Mouse (Mus musculus) midbrain, embryonic 14.5 days (tissue): ENCODE results near the gene Reln. TPM values are rescaled to one million over a fixed set of nuclear protein-coding genes. Genes with fewer than 3 reads are reported as not detected.

Experiments
- ATAC-seq: fragments of 200-750 bp; cut with Nextera tagmentation; 2 replicates; pipeline ENCODE4 v1.8.0; 2017; ENCODE audit warnings: moderate number of reproducible peaks, moderate library complexity; ENCODE audit not compliant: low FRiP score, low TSS enrichment
- DNase-seq: peaks from one replicate; pipeline ENCODE4 v3.0.0-alpha.2; 2015
- H3K27ac ChIP-seq: fragments of 300-500 bp; sonication (generic); replicated peaks from 2 replicates; pipeline ENCODE4 v1.5.1; 2014; ENCODE audit warnings: mild to moderate bottlenecking, low read depth, low read length, moderate library complexity
- H3K27me3 ChIP-seq: fragments of 300-500 bp; sonication (generic); 2 replicates; pipeline ENCODE4 v1.6.1; 2014; ENCODE audit warnings: low read length, control low read depth, mixed read lengths; ENCODE audit not compliant: control insufficient read depth, insufficient read depth
- H3K36me3 ChIP-seq: fragments of 300-500 bp; sonication (generic); 2 replicates; pipeline ENCODE4 v1.6.1; 2014; ENCODE audit warnings: low read length, control low read depth; ENCODE audit not compliant: control insufficient read depth, insufficient read depth
- H3K4me1 ChIP-seq: fragments of 300-500 bp; sonication (generic); 2 replicates; pipeline ENCODE4 v1.6.1; 2014; ENCODE audit warnings: mild to moderate bottlenecking, antibody characterized with exemption, low read length, control low read depth; ENCODE audit not compliant: control insufficient read depth, insufficient read depth
- H3K4me2 ChIP-seq: fragments of 300-500 bp; sonication (generic); 2 replicates; pipeline ENCODE4 v1.6.1; 2014; ENCODE audit warnings: mild to moderate bottlenecking, low read length, moderate library complexity
- H3K4me3 ChIP-seq: fragments of 300-500 bp; sonication (generic); replicated peaks from 2 replicates; pipeline ENCODE4 v1.5.1; 2014; ENCODE audit warnings: low read depth, low read length
- H3K9ac ChIP-seq: fragments of 300-500 bp; sonication (generic); replicated peaks from 2 replicates; pipeline ENCODE4 v1.6.1; 2014; ENCODE audit warnings: mild to moderate bottlenecking, low read length, moderate library complexity
- H3K9me3 ChIP-seq: fragments of 300-500 bp; sonication (generic); 2 replicates; pipeline ENCODE4 v1.6.1; 2016; ENCODE audit warnings: low read length, control low read depth, mixed read lengths; ENCODE audit not compliant: control insufficient read depth
- WGBS: fragments of 180-500 bp; shearing (Covaris S2); extraction: QIAGEN DNeasy Blood & Tissue Kit; methylation state at CpG from one replicate; pipeline ENCODE4 v1.1.7; 2014; 5-methylcytosine and 5-hydroxymethylcytosine counted together
- polyA plus RNA-seq: library from polyadenylated mRNA; unstranded; fragments of >200 nt; fragmentation: Nextera tagmentation; extraction: Ambion mirVana; gene quantifications from 2 replicates; pipeline ENCODE4 v1.2.1, GENCODE M21; 2014

Gene Reln
- polyA plus RNA-seq, 1 experiment from 2014 or later: 72.4 TPM

- 0 out of 2 replicates have a peak, but pooled peaks cover 3% of the 10 kb centered on the region for H3K36me3 ChIP-seq
- WGBS: 89% methylated on average over 6 of the region's 6 CpGs
- H3K4me2 ChIP-seq: no peak overlapping the region
- H3K9ac ChIP-seq: no peak overlapping the region
- no peaks in the 10 kb centered on the region for H3K27me3 ChIP-seq
- no peaks in the 10 kb centered on the region for H3K9me3 ChIP-seq
- H3K4me3 ChIP-seq: no peak overlapping the region
- ATAC-seq: no peak
- no peak overlapping the region for H3K27ac ChIP-seq
- H3K4me1 ChIP-seq: no peaks in the 10 kb centered on the region
- no peak for DNase-seq
Measured at GRCm38 (mm10) chr5:21898875-21899274, 445.6 kb downstream of the Reln start.

GRCm38 (mm10) chr5:21896586-21896985, 447.9 kb downstream of the Reln start:
- 80% methylated on average over 14 of the region's 14 CpGs for WGBS
- no peaks in the 10 kb centered on the region for H3K27me3 ChIP-seq
- no peak overlapping the region for H3K27ac ChIP-seq
- H3K4me1 ChIP-seq: no peaks in the 10 kb centered on the region
- H3K36me3 ChIP-seq: no peaks in the 10 kb centered on the region
- DNase-seq: no peak
- H3K4me2 ChIP-seq: no peak overlapping the region
- no peak overlapping the region for H3K4me3 ChIP-seq
- no peaks in the 10 kb centered on the region for H3K9me3 ChIP-seq
- no peak for ATAC-seq
- H3K9ac ChIP-seq: no peak overlapping the region

- Histone ChIP-seq H3K27ac (no peak overlapping the region), H3K36me3 (no peaks in the 10 kb centered on the region), H3K9ac (no peak overlapping the region), H3K4me1 (no peaks in the 10 kb centered on the region), H3K4me2 (no peak overlapping the region), H3K9me3 (no peaks in the 10 kb centered on the region), H3K4me3 (no peak overlapping the region), H3K27me3 (no peaks in the 10 kb centered on the region)
- DNase-seq (no peak), ATAC-seq (no peak)
- WGBS: 84% methylated on average over 3 of the region's 3 CpGs
Measured at GRCm38 (mm10) chr5:21894168-21894567, 450.3 kb downstream of the Reln start.

- H3K4me3 ChIP-seq: no peak overlapping the region
- ATAC-seq: no peak
Measured at GRCm38 (mm10) chr5:21866750-21867149, 477.8 kb downstream of the Reln start.

GRCm38 (mm10) chr5:21866311-21866712, 478.2 kb downstream of the Reln start:
- Histone ChIP-seq H3K9ac (no peak overlapping the region), H3K27ac (0 out of 2 replicates have a peak overlapping the region, but pooled peaks have one; percentile 14), H3K4me1 (peaks cover 6% of the 10 kb centered on the region), H3K36me3 (no peaks in the 10 kb centered on the region), H3K4me3 (peak overlapping the region; percentile 33), H3K4me2 (peak overlapping the region; percentile 62), H3K9me3 (no peaks in the 10 kb centered on the region), H3K27me3 (no peaks in the 10 kb centered on the region)
- ATAC-seq: peak; percentile 78; the same call in 1 of the 2 replicates
- 4% methylated on average over 6 of the region's 6 CpGs for WGBS
- DNase-seq: peak; percentile 76

More at GRCm38 (mm10) chr5:21866750-21867149, 477.8 kb downstream of the Reln start:
- Histone ChIP-seq H3K36me3 (no peaks in the 10 kb centered on the region), H3K9me3 (no peaks in the 10 kb centered on the region), H3K27me3 (no peaks in the 10 kb centered on the region), H3K4me2 (peak overlapping the region; percentile 62), H3K4me1 (peaks cover 6% of the 10 kb centered on the region), H3K9ac (no peak overlapping the region), H3K27ac (0 out of 2 replicates have a peak overlapping the region, but pooled peaks have one; percentile 14)
- 68% methylated on average over 8 of the region's 8 CpGs for WGBS
- no peak for DNase-seq

GRCm38 (mm10) chr5:21865346-21866107, 479.0 kb downstream of the Reln start, which contains the start of gene Slc26a5:
Slc26a5 (minus strand) TSS chr5:21865604.
- H3K4me3 ChIP-seq: peak within 1 kb of the TSS; percentile 33
- H3K9ac ChIP-seq: peak within 1 kb of the TSS; percentile 31
- DNase-seq (peak; percentile 44), ATAC-seq (peak; percentile 57; the same call in 1 of the 2 replicates)
- peaks cover 6% of the 10 kb centered on the region for H3K4me1 ChIP-seq
- 3% methylated on average over 29 of the region's 29 CpGs for WGBS
- no peaks in the 10 kb centered on the region for H3K9me3 ChIP-seq
- 0 out of 2 replicates have a peak within 1 kb of the TSS, but pooled peaks have one; percentile 14 for H3K27ac ChIP-seq
- no peaks in the 10 kb centered on the region for H3K27me3 ChIP-seq
- peak within 1 kb of the TSS; percentile 62 for H3K4me2 ChIP-seq
- H3K36me3 ChIP-seq: no peaks in the 10 kb centered on the region

- ATAC-seq (no peak), DNase-seq (no peak)
- no peak overlapping the region for H3K4me2 ChIP-seq
- 87% methylated on average over 7 of the region's 7 CpGs for WGBS
- H3K4me3 ChIP-seq: no peak overlapping the region
- no peak overlapping the region for H3K9ac ChIP-seq
- no peaks in the 10 kb centered on the region for H3K4me1 ChIP-seq
- H3K27me3 ChIP-seq: no peaks in the 10 kb centered on the region
- H3K36me3 ChIP-seq: no peaks in the 10 kb centered on the region
- H3K9me3 ChIP-seq: no peaks in the 10 kb centered on the region
- H3K27ac ChIP-seq: no peak overlapping the region
Measured at GRCm38 (mm10) chr5:21858653-21859052, 485.8 kb downstream of the Reln start.

- 47% methylated on average over 10 of the region's 10 CpGs for WGBS
- no peak; the same call in 1 of the 2 replicates for ATAC-seq
Measured at GRCm38 (mm10) chr5:21851679-21852340, 492.7 kb downstream of the Reln start.

More at GRCm38 (mm10) chr5:21851679-21852340, 492.7 kb downstream of the Reln start:
- Histone ChIP-seq H3K4me1 (no peaks in the 10 kb centered on the region), H3K36me3 (no peaks in the 10 kb centered on the region), H3K4me3 (no peak overlapping the region), H3K27me3 (no peaks in the 10 kb centered on the region), H3K9ac (no peak overlapping the region), H3K27ac (peak overlapping the region; percentile 45; the same call in 1 of the 2 replicates), H3K4me2 (no peak overlapping the region), H3K9me3 (no peaks in the 10 kb centered on the region)
- peak; percentile 68 for DNase-seq
